Comparison of ENCODE assay signal across 8 mouse cellular contexts in genomic region chr7:80386235-80386930, GRCm38 (mm10). TPM values are rescaled to one million over a fixed set of nuclear protein-coding genes. Genes with fewer than 3 reads are reported as not detected.
DNase-seq lines count a peak whose midpoint lies in the region; ATAC-seq and TF ChIP-seq lines count a peak whose summit lies in the region.

No protein-coding gene starts in this region.

- peak overlapping the region; percentile 27 for H3K4me3 ChIP-seq in ES-Bruce4 (ENCODE audit: low read depth, low read length)
- no peak overlapping the region for H3K4me3 ChIP-seq in forebrain, embryonic 13.5 days
- H3K4me3 ChIP-seq in lung, embryonic 14.5 days (ENCODE audit: low read depth, low read length): no peak overlapping the region
- no peak overlapping the region for H3K4me3 ChIP-seq in olfactory bulb, adult 2 months (ENCODE audit: insufficient read depth, low read depth, low read length)

- WGBS in forebrain, embryonic 13.5 days: 33% methylated on average over 18 of the region's 18 CpGs
- WGBS in lung, embryonic 14.5 days: 36% methylated on average over 18 of the region's 18 CpGs
- WGBS in olfactory bulb, adult 2 months: 48% methylated on average over 18 of the region's 18 CpGs

- no peaks in the 10 kb centered on the region for H3K36me3 ChIP-seq in ES-Bruce4 (ENCODE audit: control insufficient read depth, insufficient read depth, low read length, poor library complexity, severe bottlenecking)
- H3K36me3 ChIP-seq in forebrain, embryonic 13.5 days (ENCODE audit: poor library complexity, severe bottlenecking): peaks cover 17% of the 10 kb centered on the region
- H3K36me3 ChIP-seq in lung, embryonic 14.5 days (ENCODE audit: insufficient read depth): peaks cover 27% of the 10 kb centered on the region

- TF ChIP-seq EP300 in ES-Bruce4 (IDR thresholded peaks at IDR 0.05; ENCODE audit: insufficient read depth, low read depth, low read length): peak; percentile 33; the same call in 1 of the 2 replicates

- H3K9ac ChIP-seq in ES-Bruce4 (ENCODE audit: low read depth, poor library complexity, severe bottlenecking): no peak overlapping the region
- H3K9ac ChIP-seq in forebrain, embryonic 13.5 days: no peak overlapping the region
- 0 out of 2 replicates have a peak overlapping the region, but pooled peaks have one; percentile 11 for H3K9ac ChIP-seq in lung, embryonic 14.5 days

- H3K27ac ChIP-seq in ES-Bruce4 (ENCODE audit: insufficient read depth, low read length): no peak overlapping the region
- H3K27ac ChIP-seq in forebrain, embryonic 13.5 days: no peak overlapping the region
- H3K27ac ChIP-seq in lung, embryonic 14.5 days (ENCODE audit: low read depth): peak overlapping the region; percentile 22; the same call in 1 of the 2 replicates
- H3K27ac ChIP-seq in olfactory bulb, adult 2 months (ENCODE audit: insufficient read depth, low read depth, low read length): no peak overlapping the region

- intact Hi-C loops in heart, postnatal 10 days (cut with DNase I): loop anchor here (1.0 to 10.0 kb wide), 6 partner anchors 16 to 458 kb away; no protein-coding TSS in a partner anchor

- no peak for TF ChIP-seq POLR2A in ES-Bruce4 (IDR thresholded peaks at IDR 0.05; ENCODE audit: insufficient read depth, low read length)
- no peak for TF ChIP-seq POLR2A in olfactory bulb, adult 2 months (IDR thresholded peaks at IDR 0.05; ENCODE audit: insufficient read depth, low read depth, low read length)

- H3K4me2 ChIP-seq in forebrain, embryonic 13.5 days: no peak overlapping the region
- peak overlapping the region; percentile 60 for H3K4me2 ChIP-seq in lung, embryonic 14.5 days

- TF ChIP-seq CTCF in ES-Bruce4 (IDR thresholded peaks at IDR 0.05; ENCODE audit: low read depth, low read length): peak; percentile 92
- peak; percentile 98 for TF ChIP-seq CTCF in lung, embryonic 14.5 days (IDR thresholded peaks at IDR 0.05; ENCODE audit: low read depth)
- TF ChIP-seq CTCF in olfactory bulb, adult 2 months (IDR thresholded peaks at IDR 0.05; ENCODE audit: insufficient read depth, low read depth, low read length): peak; percentile 71

- H3K9me3 ChIP-seq in ES-Bruce4 (replicated peaks; ENCODE audit: control insufficient read depth, insufficient read depth, low read length, poor library complexity, severe bottlenecking): no peaks in the 10 kb centered on the region
- no peaks in the 10 kb centered on the region for H3K9me3 ChIP-seq in forebrain, embryonic 13.5 days (replicated peaks)
- H3K9me3 ChIP-seq in lung, embryonic 14.5 days (ENCODE audit: low read depth, low read length): no peaks in the 10 kb centered on the region

- H3K4me1 ChIP-seq in ES-Bruce4 (ENCODE audit: control insufficient read depth, insufficient read depth, low read length): peaks cover 2% of the 10 kb centered on the region
- H3K4me1 ChIP-seq in forebrain, embryonic 13.5 days: peaks cover 14% of the 10 kb centered on the region
- peaks cover 4% of the 10 kb centered on the region; the same call in 1 of the 2 replicates for H3K4me1 ChIP-seq in lung, embryonic 14.5 days (ENCODE audit: insufficient read depth)
- H3K4me1 ChIP-seq in olfactory bulb, adult 2 months (ENCODE audit: control insufficient read depth, insufficient read depth, low read length): peaks cover 15% of the 10 kb centered on the region

- peak; percentile 75 for DNase-seq in c-Kit-positive CD71-positive TER-119-negative erythroid progenitor cells, embryonic 14.5 days (ENCODE audit: low read depth)
- DNase-seq in heart, postnatal 10 days: peak; percentile 93 to 96
- DNase-seq in kidney, postnatal 4 days: peak; percentile 97 to 99
- peak; percentile 97 for DNase-seq in lung, embryonic 14.5 days
- DNase-seq in thymus, adult 18-20 months: peak; percentile 64 to 70

- peak; percentile 86 for ATAC-seq in forebrain, embryonic 13.5 days
- peak; percentile 82 for ATAC-seq in lung, embryonic 14.5 days (ENCODE audit: insufficient read depth)

- H3K27me3 ChIP-seq in ES-Bruce4 (ENCODE audit: control insufficient read depth, insufficient read depth, low read length, poor library complexity, severe bottlenecking): no peaks in the 10 kb centered on the region
- H3K27me3 ChIP-seq in forebrain, embryonic 13.5 days: peaks cover 22% of the 10 kb centered on the region
- no peaks in the 10 kb centered on the region for H3K27me3 ChIP-seq in lung, embryonic 14.5 days (ENCODE audit: insufficient read depth, low read length)

RNA-seq across cellular contexts. Expression of gene Fes, which starts 1.4 kb away (rescaled TPM):
- polyA plus RNA-seq in ES-Bruce4 (2011; ENCODE audit: insufficient read depth, insufficient read length, low read depth, missing spikeins): 0.76 and 3.1 TPM in 2 replicates
- polyA plus RNA-seq in forebrain, embryonic 13.5 days (2015; fragmentation: Nextera tagmentation; extraction: Ambion mirVana): 4.0 and 4.1 TPM in 2 replicates
- 10 to 100 TPM; 19.9 to 21.7 TPM for total RNA-seq in heart, postnatal 10 days (2021)
- polyA plus RNA-seq in lung, embryonic 14.5 days (2014; fragmentation: Nextera tagmentation; extraction: Ambion mirVana): 10.1 and 12.0 TPM in 2 replicates
- polyA plus RNA-seq in olfactory bulb, adult 2 months (2012; ENCODE audit: insufficient read depth, insufficient read length, low replicate concordance, missing spikeins): not detected in 2 replicates

RNA-seq across cellular contexts. Expression of gene Man2a2, which starts 15.2 kb away (rescaled TPM):
- 16.1 and 18.1 TPM in 2 replicates for polyA plus RNA-seq in ES-Bruce4 (2011; ENCODE audit: insufficient read depth, insufficient read length, low read depth, missing spikeins)
- 15.5 and 16.8 TPM in 2 replicates for polyA plus RNA-seq in forebrain, embryonic 13.5 days (2015; fragmentation: Nextera tagmentation; extraction: Ambion mirVana)
- 10 to 100 TPM; 70.5 to 72.0 TPM for total RNA-seq in heart, postnatal 10 days (2021)
- polyA plus RNA-seq in lung, embryonic 14.5 days (2014; fragmentation: Nextera tagmentation; extraction: Ambion mirVana): 20.1 and 23.9 TPM in 2 replicates
- 117 and 148 TPM in 2 replicates for polyA plus RNA-seq in olfactory bulb, adult 2 months (2012; ENCODE audit: insufficient read depth, insufficient read length, low replicate concordance, missing spikeins)

RNA-seq across cellular contexts. Expression of gene Furin, which starts 18.9 kb away (rescaled TPM):
- 32.5 and 40.3 TPM in 2 replicates for polyA plus RNA-seq in ES-Bruce4 (2011; ENCODE audit: insufficient read depth, insufficient read length, low read depth, missing spikeins)
- polyA plus RNA-seq in forebrain, embryonic 13.5 days (2015; fragmentation: Nextera tagmentation; extraction: Ambion mirVana): 3.0 and 3.4 TPM in 2 replicates
- 100 to 1,000 TPM; 119 to 139 TPM for total RNA-seq in heart, postnatal 10 days (2021)
- polyA plus RNA-seq in lung, embryonic 14.5 days (2014; fragmentation: Nextera tagmentation; extraction: Ambion mirVana): 18.0 and 19.4 TPM in 2 replicates
- not detected in 2 replicates for polyA plus RNA-seq in olfactory bulb, adult 2 months (2012; ENCODE audit: insufficient read depth, insufficient read length, low replicate concordance, missing spikeins)

RNA-seq across cellular contexts. Expression of gene Hddc3, which starts 43.5 kb away (rescaled TPM):
- 9.7 and 12.8 TPM in 2 replicates for polyA plus RNA-seq in ES-Bruce4 (2011; ENCODE audit: insufficient read depth, insufficient read length, low read depth, missing spikeins)
- polyA plus RNA-seq in forebrain, embryonic 13.5 days (2015; fragmentation: Nextera tagmentation; extraction: Ambion mirVana): 22.3 and 23.9 TPM in 2 replicates
- total RNA-seq in heart, postnatal 10 days (2021): 10 to 100 TPM; 33.1 to 35.5 TPM
- 17.2 and 17.9 TPM in 2 replicates for polyA plus RNA-seq in lung, embryonic 14.5 days (2014; fragmentation: Nextera tagmentation; extraction: Ambion mirVana)
- polyA plus RNA-seq in olfactory bulb, adult 2 months (2012; ENCODE audit: insufficient read depth, insufficient read length, low replicate concordance, missing spikeins): not detected in 2 replicates

RNA-seq across cellular contexts. Expression of gene Unc45a, which starts 45.6 kb away (rescaled TPM):
- 24.0 and 25.3 TPM in 2 replicates for polyA plus RNA-seq in ES-Bruce4 (2011; ENCODE audit: insufficient read depth, insufficient read length, low read depth, missing spikeins)
- 40.8 and 46.2 TPM in 2 replicates for polyA plus RNA-seq in forebrain, embryonic 13.5 days (2015; fragmentation: Nextera tagmentation; extraction: Ambion mirVana)
- 10 to 100 TPM; 17.9 to 18.9 TPM for total RNA-seq in heart, postnatal 10 days (2021)
- 34.3 and 35.3 TPM in 2 replicates for polyA plus RNA-seq in lung, embryonic 14.5 days (2014; fragmentation: Nextera tagmentation; extraction: Ambion mirVana)
- polyA plus RNA-seq in olfactory bulb, adult 2 months (2012; ENCODE audit: insufficient read depth, insufficient read length, low replicate concordance, missing spikeins): not detected in 2 replicates
